Mouse (Mus musculus): ENCODE measurements around the gene Cyp2d11.

DNA sequence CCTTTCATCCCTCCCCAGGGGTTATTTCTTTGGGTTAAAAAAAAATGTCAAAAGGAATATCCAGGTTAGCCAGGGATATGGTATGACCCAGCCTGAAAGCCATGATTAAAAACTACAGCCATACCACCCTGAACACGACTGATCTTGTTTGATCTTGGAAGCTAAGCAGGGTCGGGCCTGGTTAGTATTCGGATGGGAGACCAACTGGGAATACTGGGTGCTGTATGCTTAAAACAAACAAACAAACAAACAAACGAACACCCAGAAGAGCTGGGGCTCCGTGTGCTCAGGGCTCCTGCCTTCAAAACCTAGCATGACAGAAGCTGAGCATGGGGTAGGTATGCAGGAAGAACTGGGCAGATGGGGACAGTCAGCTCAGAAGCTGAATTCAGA lies 51.3 kb downstream of the Cyp2d11 start:
- no peak for TF ChIP-seq CTCF (IDR thresholded peaks at IDR 0.05; ENCODE audit: borderline replicate concordance, insufficient read depth, low read depth, low read length)
- TF ChIP-seq POLR2A (IDR thresholded peaks at IDR 0.05; ENCODE audit: borderline replicate concordance, insufficient read depth, low read length) = no peak
